Comparison of ENCODE assay signal across 15 mouse cellular contexts in genomic region chr7:29154018-29154720, GRCm38 (mm10). TPM values are rescaled to one million over a fixed set of nuclear protein-coding genes. Genes with fewer than 3 reads are reported as not detected.
DNase-seq lines count a peak whose midpoint lies in the region; ATAC-seq and TF ChIP-seq lines count a peak whose summit lies in the region.
"Had no signal": no experiment of that assay in that cellular context is flagged by ENCODE, and none has a peak within 500 bp of the region (broad histone marks: within the 10 kb centered on the region; RNA-seq: fewer than 3 reads in every experiment).

No protein-coding gene starts in this region.

- DNase-seq in cerebellum, adult 11-12 months: peak; percentile 49
- no peak for DNase-seq in cerebellum, postnatal 25 days
- no peak for DNase-seq in left cerebral cortex, adult 2 months (ENCODE audit: extremely low spot score in 1 of 2, low spot score in 2 of 2)
- DNase-seq in left cerebral cortex, adult 18-20 months (ENCODE audit: low spot score in 2 of 2): no peak
- DNase-seq in 416B (ENCODE audit: low read depth) (peak; percentile 31), R1 (ENCODE audit: low read depth, low spot score) (peak; percentile 86)
- DNase-seq in kidney, postnatal 10 days: no peak
- DNase-seq: cerebellum, adult 11 months; heart, adult 18-20 months; kidney, adult 9 months; thymus, postnatal 25 days had no signal

- H3K9me3 ChIP-seq in hindbrain, embryonic 13.5 days: no peaks in the 10 kb centered on the region

- no peak overlapping the region for H3K4me2 ChIP-seq in hindbrain, embryonic 13.5 days

- no peak overlapping the region for H3K9ac ChIP-seq in hindbrain, embryonic 13.5 days

- no peak overlapping the region for H3K4me3 ChIP-seq in left cerebral cortex, adult 2 months
- H3K4me3 ChIP-seq in hindbrain, embryonic 13.5 days: no peak overlapping the region

- H3K27me3 ChIP-seq in hindbrain, embryonic 13.5 days: peaks cover 18% of the 10 kb centered on the region

- TF ChIP-seq CTCF in left cerebral cortex, adult 2 months (IDR thresholded peaks at IDR 0.05): peak; percentile 33

- intact Hi-C loops in left cerebral cortex, adult 2 months (cut with DNase I): no loop called here

- 94% methylated on average over 14 of the region's 14 CpGs for WGBS in hindbrain, embryonic 13.5 days

- no peak overlapping the region for H3K27ac ChIP-seq in left cerebral cortex, adult 2 months
- H3K27ac ChIP-seq in hindbrain, embryonic 13.5 days: no peak overlapping the region
- H3K27ac ChIP-seq: hindbrain, embryonic 14.5 days; neural tube, embryonic 12.5 days had no signal

- ATAC-seq in hindbrain, embryonic 13.5 days (ENCODE audit: low FRiP score): no peak
- ATAC-seq: forebrain, embryonic 14.5 days had no signal

- H3K4me1 ChIP-seq in hindbrain, embryonic 13.5 days (replicated peaks): peaks cover 15% of the 10 kb centered on the region

- H3K36me3 ChIP-seq in hindbrain, embryonic 13.5 days: 0 out of 2 replicates have a peak, but pooled peaks cover 4% of the 10 kb centered on the region

RNA-seq across cellular contexts. Expression of gene Fam98c, which starts 1.9 kb away (rescaled TPM):
- 10 to 100 TPM; 34.3 to 38.3 TPM for total RNA-seq in left cerebral cortex, adult 2 months (2021)
- total RNA-seq in left cerebral cortex, adult 18-20 months (2021): 10 to 100 TPM; 33.8 to 40.2 TPM
- 24.7 and 24.8 TPM in 2 replicates for polyA plus RNA-seq in hindbrain, embryonic 13.5 days (2015; fragmentation: Nextera tagmentation; extraction: Ambion mirVana)

RNA-seq across cellular contexts. Expression of gene Ggn, which starts 15.8 kb away (rescaled TPM):
- total RNA-seq in left cerebral cortex, adult 2 months (2021): 1 to 10 TPM; 1.4 to 1.8 TPM
- total RNA-seq in left cerebral cortex, adult 18-20 months (2021): 1 to 10 TPM; 1.6 to 1.9 TPM
- polyA plus RNA-seq in hindbrain, embryonic 13.5 days (2015; fragmentation: Nextera tagmentation; extraction: Ambion mirVana): 0.49 and 0.65 TPM in 2 replicates

RNA-seq across cellular contexts. Expression of gene Spred3, which starts 16.0 kb away (rescaled TPM):
- total RNA-seq in left cerebral cortex, adult 2 months (2021): 10 to 100 TPM; 56.0 to 59.3 TPM
- total RNA-seq in left cerebral cortex, adult 18-20 months (2021): 10 to 100 TPM; 50.2 to 53.6 TPM
- polyA plus RNA-seq in hindbrain, embryonic 13.5 days (2015; fragmentation: Nextera tagmentation; extraction: Ambion mirVana): 7.1 and 8.2 TPM in 2 replicates

RNA-seq across cellular contexts. Expression of gene Rasgrp4, which starts 19.5 kb away (rescaled TPM):
- 1 to 10 TPM; 1.2 to 1.4 TPM for total RNA-seq in left cerebral cortex, adult 2 months (2021)
- total RNA-seq in left cerebral cortex, adult 18-20 months (2021): 1 to 10 TPM; 1.4 TPM
- 0.48 and 0.68 TPM in 2 replicates for polyA plus RNA-seq in hindbrain, embryonic 13.5 days (2015; fragmentation: Nextera tagmentation; extraction: Ambion mirVana)

RNA-seq across cellular contexts. Expression of gene Psmd8, which starts 26.3 kb away (rescaled TPM):
- total RNA-seq in left cerebral cortex, adult 2 months (2021): 100 to 1,000 TPM; 128 to 132 TPM
- 100 to 1,000 TPM; 121 to 125 TPM for total RNA-seq in left cerebral cortex, adult 18-20 months (2021)
- polyA plus RNA-seq in hindbrain, embryonic 13.5 days (2015; fragmentation: Nextera tagmentation; extraction: Ambion mirVana): 303 and 305 TPM in 2 replicates

Comparison
In these comparisons a context has a peak if more than half of its experiments do, and no peak if none do; other contexts are left out.
1. DNase-seq: peak in cerebellum, adult 11-12 months (single experiment), 416B (single experiment) and R1 (single experiment); none in cerebellum, postnatal 25 days (0 of 2), left cerebral cortex, adult 2 months (0 of 2), left cerebral cortex, adult 18-20 months (0 of 2) and kidney, postnatal 10 days (single experiment).